Mouse (Mus musculus): ENCODE measurements around the gene Zdhhc6. TPM values are rescaled to one million over a fixed set of nuclear protein-coding genes. Genes with fewer than 3 reads are reported as not detected.

The Zdhhc6 gene
- polyA plus RNA-seq (2014; fragmentation: Nextera tagmentation; extraction: Ambion mirVana): 103 and 105 TPM in 2 replicates

DNA sequence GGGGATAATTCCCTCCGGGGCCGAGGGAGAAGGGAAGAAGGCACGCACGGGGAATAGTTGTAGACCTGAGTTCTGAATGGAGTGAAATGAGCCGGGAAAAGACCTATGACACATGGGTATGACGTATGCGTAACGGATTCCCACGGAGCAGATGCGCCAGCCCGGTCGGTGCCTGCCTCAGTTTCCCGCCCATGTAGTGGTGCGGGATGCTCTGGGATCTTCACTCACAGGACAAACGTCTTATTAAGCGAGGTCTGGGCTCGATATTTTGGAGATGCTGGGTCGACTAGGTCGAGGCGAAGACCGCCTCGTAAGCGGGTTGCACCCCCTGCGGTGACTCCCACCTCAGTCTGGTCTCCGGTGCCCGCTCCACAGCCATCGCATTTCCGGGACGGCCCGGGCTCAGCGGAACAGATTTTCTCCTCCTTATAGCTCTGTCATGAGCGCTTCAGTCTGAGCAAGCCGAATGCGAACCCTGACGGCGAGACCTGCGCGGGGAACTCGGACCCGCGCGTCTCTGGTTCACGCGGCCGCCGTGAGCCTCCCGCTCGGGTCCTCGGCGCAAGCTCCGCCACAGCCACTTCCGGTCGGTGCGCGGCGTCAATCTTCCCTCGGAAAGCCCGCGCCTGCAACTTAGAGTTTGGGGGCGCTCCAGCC lies at the start of gene Zdhhc6:
Zdhhc6 (minus strand) TSS at position 581 of the 657 bp plus-strand sequence.
- Histone ChIP-seq H3K4me3 (ENCODE audit: low read depth, low read length) (peak within 1 kb of the TSS; percentile 68), H3K36me3 (ENCODE audit: control insufficient read depth, insufficient read depth, low read length) (peaks cover 4% of the 10 kb centered on the region; the same call in 1 of the 2 replicates), H3K4me2 (ENCODE audit: low read depth, severe bottlenecking) (peak within 1 kb of the TSS; percentile 87), H3K27me3 (ENCODE audit: control insufficient read depth, insufficient read depth, low read length) (no peaks in the 10 kb centered on the region), H3K9ac (ENCODE audit: low read length) (peak within 1 kb of the TSS; percentile 68), H3K9me3 (ENCODE audit: control insufficient read depth, low read length) (no peaks in the 10 kb centered on the region), H3K27ac (replicated peaks; ENCODE audit: low read depth, low read length) (peak within 1 kb of the TSS; percentile 6; the same call in 1 of the 2 replicates), H3K4me1 (ENCODE audit: control insufficient read depth, insufficient read depth, low read length) (peaks cover 6% of the 10 kb centered on the region)
- peak; percentile 89 for DNase-seq (ENCODE audit: low spot score)
- ATAC-seq (ENCODE audit: insufficient number of reproducible peaks, low FRiP score, low TSS enrichment, low read depth): peak; percentile 76
- WGBS: under 1% methylated on average over 60 of the region's 60 CpGs

DNA sequence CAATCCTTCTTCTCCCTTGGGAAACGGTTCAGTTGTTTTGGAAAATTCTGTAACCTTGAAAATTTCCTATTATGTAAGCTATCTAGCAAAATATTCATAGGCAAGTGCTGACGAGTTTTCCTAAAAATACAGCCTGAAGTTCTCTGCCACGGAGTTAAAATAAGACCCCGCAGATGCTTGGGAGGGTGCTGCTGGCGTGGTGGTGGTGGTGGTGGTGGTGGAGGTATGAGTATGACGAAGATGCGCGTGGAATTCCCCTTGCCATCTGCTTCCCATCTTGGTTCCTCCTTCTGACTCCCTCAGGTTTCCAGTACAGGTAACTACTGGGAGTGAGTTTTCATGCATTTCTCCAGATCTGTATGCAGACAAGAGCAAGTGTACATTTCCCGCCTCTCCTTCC lies 46.8 kb upstream of the Zdhhc6 start:
- Histone ChIP-seq H3K9ac (ENCODE audit: low read length) (no peak overlapping the region), H3K4me2 (ENCODE audit: low read depth, severe bottlenecking) (no peak overlapping the region), H3K27me3 (ENCODE audit: control insufficient read depth, insufficient read depth, low read length) (no peaks in the 10 kb centered on the region), H3K27ac (replicated peaks; ENCODE audit: low read depth, low read length) (no peak overlapping the region), H3K9me3 (ENCODE audit: control insufficient read depth, low read length) (no peaks in the 10 kb centered on the region), H3K4me1 (ENCODE audit: control insufficient read depth, insufficient read depth, low read length) (no peaks in the 10 kb centered on the region), H3K4me3 (ENCODE audit: low read depth, low read length) (no peak overlapping the region), H3K36me3 (ENCODE audit: control insufficient read depth, insufficient read depth, low read length) (no peaks in the 10 kb centered on the region)
- 93% methylated on average over 9 of the region's 9 CpGs for WGBS
- DNase-seq (ENCODE audit: low spot score) (no peak), ATAC-seq (ENCODE audit: insufficient number of reproducible peaks, low FRiP score, low TSS enrichment, low read depth) (no peak)

DNA sequence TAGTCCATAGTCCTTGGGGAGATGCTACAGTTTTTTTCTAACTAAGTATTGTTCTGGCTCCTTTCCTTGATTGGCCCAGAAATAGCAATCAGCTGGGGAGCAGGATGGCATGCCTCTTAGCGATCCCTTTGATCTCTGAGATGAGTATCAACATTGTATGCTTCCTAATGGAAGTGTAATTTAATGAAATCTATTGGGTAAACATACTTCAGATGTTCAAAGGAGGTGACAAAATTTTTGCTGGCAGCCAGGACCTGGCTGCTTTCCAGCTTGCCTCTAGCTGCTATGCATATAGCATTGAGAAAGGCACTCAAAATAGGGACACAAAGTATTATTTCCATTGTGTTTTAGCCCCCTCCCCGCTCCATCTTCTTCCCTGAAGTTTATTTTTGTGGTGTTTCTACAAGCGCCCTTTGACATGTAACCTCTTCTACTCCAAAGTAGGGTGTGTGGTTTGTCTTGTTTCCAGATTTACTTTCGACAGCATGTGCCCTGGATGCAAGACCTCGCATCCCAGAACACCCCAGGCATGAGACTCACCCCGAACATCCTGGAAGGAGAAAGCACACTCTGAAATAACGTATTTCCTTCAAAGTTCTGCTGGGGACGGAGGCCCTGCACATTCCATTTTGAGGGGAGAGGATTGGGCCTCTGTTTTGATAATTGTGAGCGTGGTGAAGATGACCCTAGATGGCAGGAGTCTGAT lies 35.0 kb upstream of the Zdhhc6 start:
- Histone ChIP-seq H3K36me3 (ENCODE audit: control insufficient read depth, insufficient read depth, low read length) (no peaks in the 10 kb centered on the region), H3K9me3 (ENCODE audit: control insufficient read depth, low read length) (no peaks in the 10 kb centered on the region), H3K27me3 (ENCODE audit: control insufficient read depth, insufficient read depth, low read length) (no peaks in the 10 kb centered on the region), H3K9ac (ENCODE audit: low read length) (no peak overlapping the region), H3K4me2 (ENCODE audit: low read depth, severe bottlenecking) (no peak overlapping the region), H3K4me3 (ENCODE audit: low read depth, low read length) (no peak overlapping the region), H3K4me1 (ENCODE audit: control insufficient read depth, insufficient read depth, low read length) (no peaks in the 10 kb centered on the region), H3K27ac (replicated peaks; ENCODE audit: low read depth, low read length) (no peak overlapping the region)
- ATAC-seq (ENCODE audit: insufficient number of reproducible peaks, low FRiP score, low TSS enrichment, low read depth) (no peak), DNase-seq (ENCODE audit: low spot score) (no peak)
- 79% methylated on average over 9 of the region's 9 CpGs for WGBS

DNA sequence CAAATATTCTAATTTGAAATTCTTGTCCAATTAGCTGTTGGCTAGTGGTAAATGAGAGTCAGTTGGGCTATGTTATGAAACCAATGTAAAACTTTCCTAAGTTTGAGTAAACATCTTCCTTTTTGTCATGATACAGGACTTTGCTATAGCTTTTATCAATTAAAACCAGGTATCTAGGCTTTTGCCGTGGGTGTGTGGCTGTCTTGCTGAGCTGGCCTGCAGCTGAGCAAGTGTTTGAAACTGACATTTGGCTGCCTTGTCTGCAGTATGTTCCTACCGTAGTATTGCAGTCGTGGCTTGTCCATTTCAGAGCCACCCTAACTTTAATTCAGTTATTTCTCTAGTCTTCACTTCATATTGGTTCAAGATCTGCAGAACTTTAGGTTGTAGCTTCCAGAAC lies 32.4 kb upstream of the Zdhhc6 start:
- ATAC-seq (ENCODE audit: insufficient number of reproducible peaks, low FRiP score, low TSS enrichment, low read depth): no peak
- WGBS: 84% methylated on average over 3 of the region's 3 CpGs

DNA sequence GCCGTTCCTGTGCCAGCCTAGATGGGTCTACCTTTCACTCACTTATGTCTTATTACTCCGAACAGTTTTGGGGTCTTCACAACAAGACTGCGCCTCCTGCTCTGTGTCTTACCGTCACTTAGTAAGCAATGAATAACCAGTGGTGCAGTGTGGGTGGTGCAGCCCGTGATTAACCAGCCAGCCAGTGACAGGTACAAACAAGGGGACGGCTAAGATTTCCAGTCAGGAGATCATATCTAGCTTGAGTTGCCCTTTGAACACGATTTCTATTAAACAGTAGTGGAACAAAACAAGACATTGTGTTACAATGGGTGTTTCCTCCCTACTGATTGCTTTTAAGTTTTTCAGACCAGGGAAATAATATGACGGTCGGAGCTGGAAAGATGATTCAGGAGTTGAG lies 27.4 kb upstream of the Zdhhc6 start:
- H3K9ac ChIP-seq (ENCODE audit: low read length): no peak overlapping the region
- no peak overlapping the region for H3K4me2 ChIP-seq (ENCODE audit: low read depth, severe bottlenecking)
- H3K9me3 ChIP-seq (ENCODE audit: control insufficient read depth, low read length): no peaks in the 10 kb centered on the region
- H3K4me1 ChIP-seq (ENCODE audit: control insufficient read depth, insufficient read depth, low read length): no peaks in the 10 kb centered on the region
- no peaks in the 10 kb centered on the region for H3K27me3 ChIP-seq (ENCODE audit: control insufficient read depth, insufficient read depth, low read length)
- DNase-seq (ENCODE audit: low spot score) (no peak), ATAC-seq (ENCODE audit: insufficient number of reproducible peaks, low FRiP score, low TSS enrichment, low read depth) (no peak)
- 88% methylated on average over 9 of the region's 9 CpGs for WGBS
- H3K36me3 ChIP-seq (ENCODE audit: control insufficient read depth, insufficient read depth, low read length): no peaks in the 10 kb centered on the region
- no peak overlapping the region for H3K27ac ChIP-seq (replicated peaks; ENCODE audit: low read depth, low read length)
- no peak overlapping the region for H3K4me3 ChIP-seq (ENCODE audit: low read depth, low read length)

More for the DNA sequence above, 32.4 kb upstream of the Zdhhc6 start:
- H3K4me2 ChIP-seq (ENCODE audit: low read depth, severe bottlenecking): no peak overlapping the region
- H3K36me3 ChIP-seq (ENCODE audit: control insufficient read depth, insufficient read depth, low read length): no peaks in the 10 kb centered on the region
- H3K27me3 ChIP-seq (ENCODE audit: control insufficient read depth, insufficient read depth, low read length): no peaks in the 10 kb centered on the region
- no peaks in the 10 kb centered on the region for H3K9me3 ChIP-seq (ENCODE audit: control insufficient read depth, low read length)
- DNase-seq (ENCODE audit: low spot score): no peak
- H3K27ac ChIP-seq (replicated peaks; ENCODE audit: low read depth, low read length): no peak overlapping the region
- H3K4me3 ChIP-seq (ENCODE audit: low read depth, low read length): no peak overlapping the region
- H3K9ac ChIP-seq (ENCODE audit: low read length): no peak overlapping the region
- H3K4me1 ChIP-seq (ENCODE audit: control insufficient read depth, insufficient read depth, low read length): no peaks in the 10 kb centered on the region

DNA sequence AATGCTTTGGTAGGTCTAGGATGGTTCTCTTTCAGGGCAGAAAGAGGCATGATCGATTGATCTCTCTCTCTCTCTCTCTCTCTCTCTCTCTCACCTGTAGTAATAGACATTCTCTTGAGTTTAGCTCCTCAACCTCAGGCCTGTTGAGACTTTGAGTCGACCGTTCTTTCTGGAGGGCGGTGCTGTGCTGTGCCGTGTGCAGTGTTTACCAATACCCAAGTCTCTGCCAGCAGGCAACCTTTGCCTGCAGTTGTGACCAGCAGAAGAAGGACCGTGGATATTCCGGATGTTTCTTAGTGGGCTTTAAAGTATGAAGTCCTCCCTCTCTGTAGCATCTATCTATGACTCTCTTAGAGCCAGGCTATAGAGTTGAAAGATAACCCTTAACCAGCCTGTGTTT lies 26.6 kb upstream of the Zdhhc6 start:
- DNase-seq (ENCODE audit: low spot score): no peak
- H3K27ac ChIP-seq (replicated peaks; ENCODE audit: low read depth, low read length): no peak overlapping the region
- WGBS: 94% methylated on average over 7 of the region's 7 CpGs
- H3K9me3 ChIP-seq (ENCODE audit: control insufficient read depth, low read length): no peaks in the 10 kb centered on the region
- no peak for ATAC-seq (ENCODE audit: insufficient number of reproducible peaks, low FRiP score, low TSS enrichment, low read depth)
- H3K4me3 ChIP-seq (ENCODE audit: low read depth, low read length): no peak overlapping the region
- H3K4me1 ChIP-seq (ENCODE audit: control insufficient read depth, insufficient read depth, low read length): no peaks in the 10 kb centered on the region
- no peak overlapping the region for H3K4me2 ChIP-seq (ENCODE audit: low read depth, severe bottlenecking)
- no peaks in the 10 kb centered on the region for H3K36me3 ChIP-seq (ENCODE audit: control insufficient read depth, insufficient read depth, low read length)
- no peaks in the 10 kb centered on the region for H3K27me3 ChIP-seq (ENCODE audit: control insufficient read depth, insufficient read depth, low read length)
- H3K9ac ChIP-seq (ENCODE audit: low read length): no peak overlapping the region

DNA sequence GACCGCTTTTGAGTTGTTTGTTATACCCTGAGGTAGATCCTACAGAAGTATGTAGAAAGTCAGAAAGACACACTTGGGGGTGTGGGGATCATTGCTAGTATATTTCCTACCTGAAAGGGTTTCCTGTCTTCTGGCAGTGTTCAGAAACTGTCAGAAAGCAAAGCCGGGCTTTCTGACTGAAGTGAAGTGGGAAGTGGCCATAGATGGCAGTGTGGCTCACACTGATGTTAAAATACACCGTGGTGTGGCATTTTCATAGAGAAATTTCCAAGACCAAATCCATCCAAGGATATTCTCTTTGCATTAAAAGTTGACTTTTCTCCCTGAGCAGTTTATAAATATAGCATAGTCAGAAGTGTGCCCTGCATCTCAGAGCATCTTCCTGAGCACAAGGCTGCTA lies 25.5 kb upstream of the Zdhhc6 start:
- no peaks in the 10 kb centered on the region for H3K9me3 ChIP-seq (ENCODE audit: control insufficient read depth, low read length)
- no peak overlapping the region for H3K4me3 ChIP-seq (ENCODE audit: low read depth, low read length)
- DNase-seq (ENCODE audit: low spot score) (no peak), ATAC-seq (ENCODE audit: insufficient number of reproducible peaks, low FRiP score, low TSS enrichment, low read depth) (no peak)
- no peaks in the 10 kb centered on the region for H3K27me3 ChIP-seq (ENCODE audit: control insufficient read depth, insufficient read depth, low read length)
- no peak overlapping the region for H3K4me2 ChIP-seq (ENCODE audit: low read depth, severe bottlenecking)
- no peaks in the 10 kb centered on the region for H3K36me3 ChIP-seq (ENCODE audit: control insufficient read depth, insufficient read depth, low read length)
- no peak overlapping the region for H3K27ac ChIP-seq (replicated peaks; ENCODE audit: low read depth, low read length)
- no peak overlapping the region for H3K9ac ChIP-seq (ENCODE audit: low read length)
- WGBS: 84% methylated on average over 3 of the region's 3 CpGs
- no peaks in the 10 kb centered on the region for H3K4me1 ChIP-seq (ENCODE audit: control insufficient read depth, insufficient read depth, low read length)

DNA sequence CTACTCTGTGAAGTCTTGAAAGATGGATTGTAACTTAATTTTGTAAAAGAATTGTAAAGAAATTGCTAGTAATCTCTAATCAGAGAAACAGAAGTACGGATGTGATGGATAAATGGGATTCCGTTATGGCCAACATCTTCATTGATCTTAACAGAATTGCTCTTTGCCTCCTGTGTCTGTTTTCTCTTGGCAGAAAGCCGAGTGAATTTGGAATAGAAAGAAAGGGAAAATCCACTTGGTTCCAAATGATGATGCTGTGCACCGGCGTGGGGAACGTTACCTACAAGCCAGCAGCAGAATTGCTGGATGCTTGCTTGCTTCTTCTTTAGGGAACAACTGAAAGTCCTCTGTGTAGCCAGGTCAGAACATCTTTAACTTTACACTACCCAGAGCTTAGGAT lies 24.7 kb upstream of the Zdhhc6 start:
- 93% methylated on average over 6 of the region's 6 CpGs for WGBS
- no peak for ATAC-seq (ENCODE audit: insufficient number of reproducible peaks, low FRiP score, low TSS enrichment, low read depth)
- no peak overlapping the region for H3K4me3 ChIP-seq (ENCODE audit: low read depth, low read length)

More for the DNA sequence above, 24.7 kb upstream of the Zdhhc6 start:
- no peaks in the 10 kb centered on the region for H3K36me3 ChIP-seq (ENCODE audit: control insufficient read depth, insufficient read depth, low read length)
- no peaks in the 10 kb centered on the region for H3K27me3 ChIP-seq (ENCODE audit: control insufficient read depth, insufficient read depth, low read length)
- DNase-seq (ENCODE audit: low spot score): no peak
- H3K4me2 ChIP-seq (ENCODE audit: low read depth, severe bottlenecking): no peak overlapping the region
- H3K27ac ChIP-seq (replicated peaks; ENCODE audit: low read depth, low read length): no peak overlapping the region
- H3K9ac ChIP-seq (ENCODE audit: low read length): no peak overlapping the region
- no peaks in the 10 kb centered on the region for H3K9me3 ChIP-seq (ENCODE audit: control insufficient read depth, low read length)
- no peaks in the 10 kb centered on the region for H3K4me1 ChIP-seq (ENCODE audit: control insufficient read depth, insufficient read depth, low read length)
